Mouse (Mus musculus): ENCODE data around the gene Tacc2. TPM values are rescaled to one million over a fixed set of nuclear protein-coding genes. Genes with fewer than 3 reads are reported as not detected.

Gene Tacc2
- polyA plus RNA-seq, 1 experiment from 2014 or later: 39.2 TPM

DNA sequence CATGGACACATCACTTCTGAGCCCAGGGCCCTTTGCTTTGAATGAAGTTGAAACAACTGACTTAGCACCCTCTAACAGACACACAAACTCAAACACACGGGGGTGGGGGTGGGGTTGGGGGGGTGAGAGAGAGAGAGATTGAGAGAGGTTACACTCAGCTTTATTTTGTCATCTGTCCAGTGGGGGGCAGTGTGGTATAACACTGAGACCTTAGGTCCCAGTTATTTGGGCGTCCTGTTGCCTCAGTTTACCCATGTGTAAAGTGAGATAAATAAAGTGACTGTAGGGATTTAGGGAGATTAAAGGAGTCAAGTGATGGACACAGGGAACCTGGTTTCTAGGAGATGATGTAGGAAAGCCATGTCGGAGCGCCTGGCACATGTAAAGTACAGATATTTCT lies 163.9 kb downstream of the Tacc2 start:
- 88% methylated on average over 4 of the region's 4 CpGs for WGBS
- Histone ChIP-seq H3K27me3 (ENCODE audit: low read depth, poor library complexity, severe bottlenecking) (no peaks in the 10 kb centered on the region), H3K27ac (no peak overlapping the region), H3K36me3 (peaks cover 100% of the 10 kb centered on the region), H3K4me1 (no peaks in the 10 kb centered on the region), H3K4me3 (no peak overlapping the region), H3K9me3 (replicated peaks) (no peaks in the 10 kb centered on the region)
- DNase-seq (ENCODE audit: low spot score): no peak

DNA sequence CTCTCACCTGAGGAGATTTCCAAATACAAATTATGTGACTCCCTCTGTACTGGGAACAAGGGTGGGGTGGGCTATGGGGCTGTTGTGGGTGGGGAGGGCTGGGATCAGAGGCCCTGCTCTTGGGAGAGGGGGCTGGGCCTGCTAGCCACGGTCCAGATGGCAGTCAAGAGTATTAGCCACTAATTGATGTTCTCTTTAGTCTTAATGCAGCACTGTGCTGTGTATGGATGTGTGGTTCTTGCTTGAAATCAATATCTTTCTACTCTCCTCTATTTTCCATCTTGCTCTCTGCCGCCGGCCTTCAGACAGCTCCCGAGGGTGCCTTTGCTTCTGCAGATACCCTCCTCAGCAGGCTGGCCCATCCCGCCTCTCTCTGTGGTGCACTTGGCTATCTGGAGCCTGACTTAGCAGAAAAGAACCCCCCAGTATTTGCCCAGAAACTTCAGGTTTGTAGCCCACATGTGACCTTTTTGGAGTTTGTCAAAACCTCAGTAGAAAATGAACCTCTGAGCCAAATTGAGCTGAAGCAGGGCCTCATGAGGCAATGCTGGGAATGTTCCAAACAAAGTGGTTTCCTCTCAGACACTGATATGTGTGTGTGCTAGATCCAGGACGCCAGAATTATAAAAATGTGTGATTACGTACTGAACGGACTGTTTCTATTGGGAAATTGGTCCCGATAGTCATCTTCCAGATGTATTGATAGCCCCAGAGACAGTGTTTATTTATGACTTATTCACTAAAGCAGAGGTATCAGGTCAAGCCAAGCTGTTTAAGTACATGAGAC lies 166.2 kb downstream of the Tacc2 start:
- Histone ChIP-seq H3K9me3 (replicated peaks) (no peaks in the 10 kb centered on the region), H3K27ac (no peak overlapping the region), H3K27me3 (ENCODE audit: low read depth, poor library complexity, severe bottlenecking) (no peaks in the 10 kb centered on the region), H3K4me1 (no peaks in the 10 kb centered on the region; the same call in 1 of the 2 replicates), H3K36me3 (peaks cover 100% of the 10 kb centered on the region), H3K4me3 (no peak overlapping the region)
- 92% methylated on average over 9 of the region's 9 CpGs for WGBS
- no peak for DNase-seq (ENCODE audit: low spot score)

DNA sequence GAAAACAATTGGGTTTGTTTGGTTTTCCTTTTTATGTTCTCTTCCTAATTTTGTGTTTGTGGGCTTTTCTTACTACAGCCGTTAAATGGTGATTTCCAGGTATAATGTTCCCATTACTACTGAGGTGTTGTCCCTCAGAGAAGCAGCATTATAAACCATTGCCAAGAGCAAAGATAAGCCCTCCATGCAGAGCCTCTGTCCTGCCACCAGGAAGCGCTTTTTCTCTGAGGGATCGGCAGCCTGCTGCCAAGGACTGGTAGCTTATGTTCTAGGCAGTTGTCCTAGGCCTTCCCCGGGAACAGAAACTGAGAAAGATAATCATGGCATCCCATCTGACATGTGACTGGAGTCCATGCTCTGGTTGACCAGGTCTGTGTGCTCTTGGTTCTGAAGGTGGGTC lies 171.9 kb downstream of the Tacc2 start:
- Histone ChIP-seq H3K27me3 (ENCODE audit: low read depth, poor library complexity, severe bottlenecking) (no peaks in the 10 kb centered on the region), H3K36me3 (peaks cover 95% of the 10 kb centered on the region)
- WGBS: 96% methylated on average over 4 of the region's 4 CpGs

DNA sequence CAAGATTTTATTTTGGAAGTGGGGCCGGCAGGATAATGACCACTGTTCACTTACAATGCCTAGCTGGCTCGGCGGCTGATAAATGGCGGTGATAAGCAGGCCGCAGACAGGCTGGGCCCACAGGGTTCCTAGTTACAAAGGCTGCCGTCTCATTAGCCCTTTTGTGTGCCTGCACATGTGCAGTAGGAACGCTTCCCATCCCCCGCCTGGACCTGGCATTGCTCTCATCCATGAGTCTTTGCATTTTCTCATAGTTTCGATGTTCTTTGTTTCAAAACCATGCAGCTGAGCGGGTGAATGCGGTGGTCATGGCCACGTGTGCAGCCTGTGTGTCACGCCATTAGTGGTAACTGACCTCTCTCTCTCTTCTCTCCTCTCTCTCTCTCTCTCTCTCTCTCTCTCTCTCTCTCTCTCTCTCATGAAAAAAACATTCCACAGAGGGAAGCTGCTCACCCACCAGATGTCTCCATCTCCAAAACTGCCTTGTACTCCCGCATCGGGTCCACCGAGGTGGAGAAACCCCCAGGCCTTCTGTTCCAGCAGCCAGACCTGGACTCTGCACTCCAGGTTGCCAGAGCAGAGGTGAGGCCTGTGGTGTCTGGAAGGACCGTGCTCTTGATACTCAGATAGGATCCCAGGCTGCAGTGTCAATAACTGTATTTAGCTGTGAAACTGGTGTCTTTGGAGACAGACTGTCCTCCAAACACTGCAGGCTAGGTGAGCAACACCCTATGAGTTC lies 173.7 kb downstream of the Tacc2 start:
- H3K4me1 ChIP-seq: peaks cover 16% of the 10 kb centered on the region
- no peaks in the 10 kb centered on the region for H3K9me3 ChIP-seq (replicated peaks)
- 64% methylated on average over 17 of the region's 17 CpGs for WGBS
- peak; percentile 48 for DNase-seq (ENCODE audit: low spot score)
- peak overlapping the region; percentile 72 for H3K27ac ChIP-seq
- no peaks in the 10 kb centered on the region for H3K27me3 ChIP-seq (ENCODE audit: low read depth, poor library complexity, severe bottlenecking)
- no peak overlapping the region for H3K4me3 ChIP-seq
- peaks cover 94% of the 10 kb centered on the region for H3K36me3 ChIP-seq

More for the DNA sequence above, 171.9 kb downstream of the Tacc2 start:
- no peak overlapping the region for H3K4me3 ChIP-seq
- no peak overlapping the region for H3K27ac ChIP-seq
- DNase-seq (ENCODE audit: low spot score): no peak
- no peaks in the 10 kb centered on the region for H3K9me3 ChIP-seq (replicated peaks)
- peaks cover 16% of the 10 kb centered on the region for H3K4me1 ChIP-seq

DNA sequence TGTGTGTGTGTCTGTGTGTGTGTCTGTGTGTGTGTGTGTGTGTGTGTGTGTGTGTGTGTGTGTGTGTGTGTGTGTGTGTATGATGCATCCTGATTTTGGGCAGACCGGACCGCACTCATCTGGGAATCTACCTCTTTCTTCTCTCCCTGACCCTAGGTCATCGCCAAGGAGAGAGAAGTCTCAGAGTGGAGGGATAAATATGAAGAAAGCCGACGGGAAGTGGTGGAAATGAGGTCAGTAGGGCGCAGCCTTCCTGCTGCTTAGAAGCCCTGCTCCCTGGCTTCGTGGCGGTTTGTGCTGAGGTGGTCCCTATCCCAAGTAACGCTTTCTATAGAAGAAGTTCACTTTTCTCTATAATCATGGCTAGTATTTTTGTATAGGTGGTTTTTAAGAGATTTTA lies 174.4 kb downstream of the Tacc2 start:
- 72% methylated on average over 9 of the region's 9 CpGs for WGBS
- 0 out of 2 replicates have a peak overlapping the region, but pooled peaks have one; percentile 72 for H3K27ac ChIP-seq
- H3K9me3 ChIP-seq (replicated peaks): no peaks in the 10 kb centered on the region
- no peak for DNase-seq (ENCODE audit: low spot score)
- H3K27me3 ChIP-seq (ENCODE audit: low read depth, poor library complexity, severe bottlenecking): no peaks in the 10 kb centered on the region
- H3K36me3 ChIP-seq: peaks cover 92% of the 10 kb centered on the region
- peaks cover 16% of the 10 kb centered on the region for H3K4me1 ChIP-seq
- no peak overlapping the region for H3K4me3 ChIP-seq

DNA sequence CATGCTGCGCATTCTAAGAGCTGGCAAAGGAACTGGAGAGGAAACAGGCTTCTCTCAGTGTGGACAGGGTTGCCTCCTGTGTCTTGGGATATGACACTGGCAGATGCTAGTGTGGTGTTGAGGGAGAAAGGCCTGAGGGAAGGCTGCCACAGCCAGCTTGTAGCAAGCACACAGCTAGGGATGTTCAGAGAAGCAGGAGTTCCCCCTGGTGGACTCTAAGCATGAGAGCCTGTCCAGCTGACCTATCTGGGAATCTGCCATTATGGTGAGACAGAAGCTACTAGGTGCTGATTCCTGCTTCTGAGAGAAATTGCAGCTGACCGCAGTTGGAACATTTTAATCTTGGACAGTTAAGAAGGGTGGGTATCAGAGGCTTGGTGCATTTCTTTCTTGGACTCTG lies 177.6 kb downstream of the Tacc2 start:
- Histone ChIP-seq H3K27me3 (ENCODE audit: low read depth, poor library complexity, severe bottlenecking) (no peaks in the 10 kb centered on the region), H3K27ac (no peak overlapping the region), H3K36me3 (peaks cover 87% of the 10 kb centered on the region), H3K9me3 (replicated peaks) (no peaks in the 10 kb centered on the region), H3K4me1 (peaks cover 16% of the 10 kb centered on the region), H3K4me3 (no peak overlapping the region)
- 95% methylated on average over 2 of the region's 2 CpGs for WGBS
- no peak for DNase-seq (ENCODE audit: low spot score)

DNA sequence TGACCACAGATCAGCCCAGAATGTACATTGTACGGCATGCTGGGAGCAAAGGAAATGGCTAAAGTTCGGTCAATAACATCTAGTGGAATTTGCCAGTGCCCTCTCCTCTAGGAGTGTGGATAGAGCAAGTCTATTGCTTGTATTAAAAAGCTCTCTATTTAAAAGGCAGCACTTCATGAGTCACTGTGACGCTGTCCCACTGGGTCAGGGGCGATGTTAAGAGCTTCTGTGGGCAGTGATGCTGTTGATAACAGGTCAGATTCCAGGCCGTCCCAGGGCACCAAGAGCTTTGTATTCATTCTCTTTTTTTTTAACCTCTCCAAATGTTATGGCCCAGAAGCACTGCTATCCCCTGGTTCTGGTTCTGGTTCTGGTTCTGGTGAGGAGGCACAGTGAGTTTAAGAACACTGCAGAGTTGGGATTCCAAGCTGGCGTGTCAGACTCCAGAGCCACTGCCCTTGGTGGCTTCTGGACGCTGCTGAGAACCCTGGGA lies 179.2 kb downstream of the Tacc2 start:
- Histone ChIP-seq H3K27me3 (ENCODE audit: low read depth, poor library complexity, severe bottlenecking) (no peaks in the 10 kb centered on the region), H3K4me1 (peaks cover 3% of the 10 kb centered on the region), H3K27ac (no peak overlapping the region), H3K36me3 (peaks cover 87% of the 10 kb centered on the region), H3K9me3 (replicated peaks) (no peaks in the 10 kb centered on the region), H3K4me3 (no peak overlapping the region)
- 94% methylated on average over 7 of the region's 7 CpGs for WGBS
- DNase-seq (ENCODE audit: low spot score): no peak

DNA sequence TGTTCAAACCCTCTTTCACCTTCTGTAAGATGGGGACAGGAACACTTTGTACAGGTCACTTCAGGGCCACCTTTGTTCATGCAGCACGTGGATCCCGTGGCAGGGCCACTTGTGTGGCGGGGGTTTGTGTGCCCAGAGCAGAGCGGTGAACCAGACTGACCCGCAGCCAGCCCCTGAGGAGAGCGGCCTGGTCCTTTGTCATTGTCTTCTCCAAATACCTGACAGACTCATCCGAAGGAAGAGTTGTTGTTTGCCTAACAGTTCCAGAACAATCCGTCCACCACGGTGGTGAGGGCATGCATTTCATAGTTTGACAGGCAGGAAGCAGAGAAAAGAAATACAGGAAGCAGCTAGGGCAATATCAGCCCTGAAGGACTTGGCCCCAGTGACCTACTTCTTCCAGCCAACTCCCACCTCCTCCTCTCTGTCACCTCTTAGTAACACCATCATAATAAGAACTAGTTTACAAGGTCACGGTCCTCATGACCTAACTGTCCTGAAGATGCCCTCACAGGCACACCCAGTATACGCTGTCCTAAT lies 180.2 kb downstream of the Tacc2 start:
- H3K36me3 ChIP-seq: peaks cover 77% of the 10 kb centered on the region
- 92% methylated on average over 11 of the region's 11 CpGs for WGBS
- DNase-seq (ENCODE audit: low spot score): no peak

DNA sequence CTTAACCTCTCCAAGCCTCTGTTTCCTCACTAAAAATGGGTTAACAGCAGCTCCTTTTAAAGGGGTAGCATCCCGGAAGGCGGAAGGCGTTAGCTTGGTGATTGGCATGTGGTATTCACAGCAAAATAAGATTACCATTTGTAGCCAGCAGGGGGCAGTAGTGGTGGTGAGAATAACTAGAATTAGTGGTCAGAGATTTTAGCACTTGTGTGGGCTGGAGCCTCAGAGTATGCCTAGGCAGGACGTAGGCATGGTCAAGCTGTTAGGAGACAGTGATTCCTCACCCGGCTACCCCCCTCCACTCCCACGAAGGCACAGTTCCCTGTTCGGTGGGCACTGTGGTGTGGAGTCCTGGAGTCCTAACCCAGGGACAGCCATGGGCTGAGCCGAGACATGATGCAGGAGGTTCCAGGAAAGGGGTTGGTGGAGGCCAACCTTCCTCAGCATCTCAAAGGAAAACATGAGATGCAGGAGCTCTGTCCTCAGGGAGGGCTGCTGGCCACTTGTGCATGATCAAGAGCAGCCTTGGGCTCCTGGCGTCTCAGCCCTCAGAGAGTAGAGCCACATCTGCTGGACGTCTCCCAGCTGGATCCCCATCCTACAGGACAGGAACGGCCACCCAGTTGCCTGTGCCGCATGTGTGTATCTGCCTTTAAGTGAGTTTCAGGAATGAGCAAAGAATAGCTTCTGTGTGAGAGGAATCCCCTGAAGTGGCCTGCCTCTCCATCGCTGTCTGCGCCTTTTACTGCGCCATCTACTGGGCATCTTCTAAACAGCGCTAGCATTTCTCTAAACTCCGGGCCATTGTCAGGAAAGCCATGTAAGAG lies 185.0 kb downstream of the Tacc2 start:
- WGBS: 46% methylated on average over 17 of the region's 17 CpGs
- no peaks in the 10 kb centered on the region for H3K9me3 ChIP-seq (replicated peaks)
- no peak overlapping the region for H3K27ac ChIP-seq
- no peaks in the 10 kb centered on the region for H3K4me1 ChIP-seq
- H3K36me3 ChIP-seq: peaks cover 55% of the 10 kb centered on the region
- no peaks in the 10 kb centered on the region for H3K27me3 ChIP-seq (ENCODE audit: low read depth, poor library complexity, severe bottlenecking)
- no peak overlapping the region for H3K4me3 ChIP-seq
- DNase-seq (ENCODE audit: low spot score): peak; percentile 68

More for the DNA sequence above, 180.2 kb downstream of the Tacc2 start:
- H3K9me3 ChIP-seq (replicated peaks): no peaks in the 10 kb centered on the region
- H3K4me1 ChIP-seq: no peaks in the 10 kb centered on the region
- H3K27ac ChIP-seq: no peak overlapping the region
- no peaks in the 10 kb centered on the region for H3K27me3 ChIP-seq (ENCODE audit: low read depth, poor library complexity, severe bottlenecking)
- no peak overlapping the region for H3K4me3 ChIP-seq

DNA sequence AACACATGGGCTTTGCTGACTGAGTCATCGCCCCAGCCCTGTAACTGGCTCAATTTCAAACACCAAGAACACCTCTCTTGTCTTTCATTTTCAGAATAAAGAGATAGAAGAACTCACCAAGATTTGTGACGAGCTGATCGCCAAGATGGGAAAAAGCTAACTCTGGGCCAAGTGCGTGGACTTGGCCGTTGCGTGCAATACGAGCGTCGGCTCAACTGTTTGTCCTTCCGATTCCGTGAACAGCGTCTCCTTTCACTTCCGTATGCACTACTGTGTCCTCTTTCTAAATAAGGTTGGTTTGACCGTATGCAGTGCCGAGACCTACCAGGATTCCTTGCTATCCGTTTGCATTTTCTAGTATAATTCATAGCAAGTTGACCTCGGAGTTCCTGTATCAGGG lies 186.9 kb downstream of the Tacc2 start:
- no peak overlapping the region for H3K27ac ChIP-seq
- 96% methylated on average over 17 of the region's 17 CpGs for WGBS
- no peaks in the 10 kb centered on the region for H3K27me3 ChIP-seq (ENCODE audit: low read depth, poor library complexity, severe bottlenecking)
- no peaks in the 10 kb centered on the region for H3K9me3 ChIP-seq (replicated peaks)
- no peaks in the 10 kb centered on the region for H3K4me1 ChIP-seq
- no peak for DNase-seq (ENCODE audit: low spot score)
- peaks cover 45% of the 10 kb centered on the region for H3K36me3 ChIP-seq
- no peak overlapping the region for H3K4me3 ChIP-seq

DNA sequence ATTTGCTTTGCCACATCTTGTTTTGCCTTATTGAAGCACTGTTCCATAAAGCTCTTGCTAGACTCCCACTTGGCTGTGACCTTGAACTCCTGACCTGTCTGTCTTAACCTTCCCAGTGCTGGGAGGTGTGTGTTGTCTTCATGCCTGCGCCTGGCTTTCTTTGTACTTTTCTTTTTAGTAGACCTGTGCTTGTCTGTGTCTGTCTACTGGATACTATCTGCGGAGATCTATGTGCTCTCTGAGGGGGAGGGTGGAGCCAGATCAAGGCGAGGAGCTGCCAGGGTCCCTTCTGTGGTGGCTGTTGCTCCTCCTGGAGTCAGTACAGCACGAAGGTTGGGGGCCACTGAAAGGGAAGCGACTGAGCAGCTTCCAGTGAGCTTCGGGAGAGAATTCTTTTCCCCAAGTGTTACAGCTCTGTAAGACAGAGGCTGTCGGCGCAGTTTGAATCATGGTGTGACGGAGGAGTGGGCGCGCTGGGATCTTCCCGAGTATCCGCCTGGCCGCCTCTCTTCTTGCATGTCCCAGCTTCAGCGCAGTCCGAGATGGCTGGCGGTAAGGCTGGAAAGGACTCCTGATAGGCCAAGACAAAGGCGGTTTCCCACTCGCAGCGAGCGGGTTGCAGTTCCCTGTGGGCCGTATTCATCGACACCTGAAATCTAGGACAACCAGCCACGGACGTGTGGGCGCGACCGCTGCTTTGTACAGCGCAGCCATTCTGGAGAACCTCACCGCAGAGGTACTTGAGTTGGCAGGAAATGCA lies 189.4 kb downstream of the Tacc2 start:
- H3K27ac ChIP-seq: no peak overlapping the region
- H3K4me1 ChIP-seq: no peaks in the 10 kb centered on the region
- peaks cover 24% of the 10 kb centered on the region for H3K36me3 ChIP-seq
- H3K9me3 ChIP-seq (replicated peaks): no peaks in the 10 kb centered on the region
- H3K4me3 ChIP-seq: no peak overlapping the region
- 73% methylated on average over 30 of the region's 30 CpGs for WGBS
- DNase-seq (ENCODE audit: low spot score): no peak
- H3K27me3 ChIP-seq (ENCODE audit: low read depth, poor library complexity, severe bottlenecking): no peaks in the 10 kb centered on the region

DNA sequence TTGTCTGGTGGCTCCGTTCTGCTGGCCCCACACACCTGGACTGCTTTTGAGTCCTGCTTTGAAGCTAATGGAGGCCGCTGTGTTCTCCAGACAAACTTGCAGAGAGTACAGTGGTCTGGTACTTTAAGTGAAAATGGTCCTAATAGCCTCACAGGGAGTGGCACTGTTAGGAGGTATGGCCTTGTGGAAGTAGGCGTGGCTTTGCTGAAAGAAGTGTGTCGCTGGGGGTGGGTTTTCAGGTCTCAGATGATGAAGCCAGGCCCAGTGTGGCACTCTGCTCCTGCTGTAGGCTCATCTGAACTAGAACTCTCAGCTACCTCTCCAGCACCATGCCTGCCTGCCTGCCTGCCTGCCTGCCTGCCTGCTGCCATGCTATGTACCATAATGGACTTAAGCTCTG lies 190.9 kb downstream of the Tacc2 start:
- H3K9me3 ChIP-seq (replicated peaks): no peaks in the 10 kb centered on the region
- no peaks in the 10 kb centered on the region for H3K4me1 ChIP-seq
- peaks cover 24% of the 10 kb centered on the region for H3K36me3 ChIP-seq
- no peak overlapping the region for H3K4me3 ChIP-seq
- no peak for DNase-seq (ENCODE audit: low spot score)
- 87% methylated on average over 4 of the region's 4 CpGs for WGBS
- H3K27me3 ChIP-seq (ENCODE audit: low read depth, poor library complexity, severe bottlenecking): no peaks in the 10 kb centered on the region
- no peak overlapping the region for H3K27ac ChIP-seq
